Mouse (Mus musculus) megakaryocyte progenitor cell, adult 5-6 weeks (primary cell): Measurements from ENCODE around the gene Abcf3. TPM values are rescaled to one million over a fixed set of nuclear protein-coding genes. Genes with fewer than 3 reads are reported as not detected.

Experiments used
- total RNA-seq, 2 experiments: library from RNA; stranded (forward) in 1 of 2; stranded (reverse) in 1 of 2; fragments of 157-497, 149-512 nt in 1 of 2; fragments of 200-1000 nt in 1 of 2; gene quantifications; 2 replicates each; pipeline versions ENCODE4 v1.2.3 to v1.2.4; 2015 to 2017

The Abcf3 gene
- total RNA-seq, 2 experiments from 2014 or later = 28.4 to 28.5 TPM

Other genes with a start within 250 kb of the Abcf3 start
- 161 and 168 TPM in 2 replicates for gene Parl, start 246.2 kb upstream of the Abcf3 start, total RNA-seq (2015)
- gene Parl, start 246.2 kb upstream of the Abcf3 start, total RNA-seq (2017) = 264 and 277 TPM in 2 replicates
- 0.05 and 0.78 TPM in 2 replicates for gene Cyp2ab1, start 223.2 kb upstream of the Abcf3 start, total RNA-seq (2015)
- not detected in 2 replicates for gene Cyp2ab1, start 223.2 kb upstream of the Abcf3 start, total RNA-seq (2017)
- 18.0 and 19.0 TPM in 2 replicates for gene Abcc5, start 122.2 kb upstream of the Abcf3 start, total RNA-seq (2015)
- 14.1 and 20.2 TPM in 2 replicates for gene Abcc5, start 122.2 kb upstream of the Abcf3 start, total RNA-seq (2017)
- gene Eif2b5, start 49.8 kb upstream of the Abcf3 start, total RNA-seq (2015) = 58.4 and 64.7 TPM in 2 replicates
- gene Eif2b5, start 49.8 kb upstream of the Abcf3 start, total RNA-seq (2017) = 85.8 and 87.2 TPM in 2 replicates
- 23.5 and 26.7 TPM in 2 replicates for gene Dvl3, start 31.6 kb upstream of the Abcf3 start, total RNA-seq (2015)
- gene Dvl3, start 31.6 kb upstream of the Abcf3 start, total RNA-seq (2017) = 3.2 and 3.3 TPM in 2 replicates
- 234 and 286 TPM in 2 replicates for gene Ap2m1, start 13.1 kb upstream of the Abcf3 start, total RNA-seq (2015)
- 143 and 149 TPM in 2 replicates for gene Ap2m1, start 13.1 kb upstream of the Abcf3 start, total RNA-seq (2017)
- gene Vwa5b2, start 40.9 kb downstream of the Abcf3 start, total RNA-seq (2015) = not detected in 2 replicates
- gene Vwa5b2, start 40.9 kb downstream of the Abcf3 start, total RNA-seq (2017) = not detected in 2 replicates
- 38.4 and 46.5 TPM in 2 replicates for gene Eef1akmt4, start 63.0 kb downstream of the Abcf3 start, total RNA-seq (2015)
- gene Eef1akmt4, start 63.0 kb downstream of the Abcf3 start, total RNA-seq (2017) = 6.4 and 8.0 TPM in 2 replicates
- gene Gm49333, start 63.0 kb downstream of the Abcf3 start, total RNA-seq (2015) = not detected in 2 replicates
- not detected in 2 replicates for gene Gm49333, start 63.0 kb downstream of the Abcf3 start, total RNA-seq (2017)
- 33.2 and 38.5 TPM in 2 replicates for gene Alg3, start 63.2 kb downstream of the Abcf3 start, total RNA-seq (2015)
- 20.4 and 21.4 TPM in 2 replicates for gene Alg3, start 63.2 kb downstream of the Abcf3 start, total RNA-seq (2017)
- gene Camk2n2, start 72.7 kb downstream of the Abcf3 start, total RNA-seq (2015) = 0.42 and 0.59 TPM in 2 replicates
- gene Camk2n2, start 72.7 kb downstream of the Abcf3 start, total RNA-seq (2017) = 0.10 and 0.96 TPM in 2 replicates
- 0.20 and 0.32 TPM in 2 replicates for gene Ece2, start 81.3 kb downstream of the Abcf3 start, total RNA-seq (2015)
- 0.71 TPM in 1 of 2 replicates, not detected in the other for gene Ece2, start 81.3 kb downstream of the Abcf3 start, total RNA-seq (2017)
- gene Psmd2, start 103.1 kb downstream of the Abcf3 start, total RNA-seq (2015) = 113 and 133 TPM in 2 replicates
- gene Psmd2, start 103.1 kb downstream of the Abcf3 start, total RNA-seq (2017) = 201 and 230 TPM in 2 replicates
- gene Eif4g1, start 119.7 kb downstream of the Abcf3 start, total RNA-seq (2015) = 164 and 172 TPM in 2 replicates
- 305 and 366 TPM in 2 replicates for gene Eif4g1, start 119.7 kb downstream of the Abcf3 start, total RNA-seq (2017)
- not detected in 2 replicates for gene Fam131a, start 144.7 kb downstream of the Abcf3 start, total RNA-seq (2015)
- gene Fam131a, start 144.7 kb downstream of the Abcf3 start, total RNA-seq (2017) = 0.17 TPM in 1 of 2 replicates, not detected in the other
- 75.3 and 99.4 TPM in 2 replicates for gene Polr2h, start 169.1 kb downstream of the Abcf3 start, total RNA-seq (2015)
- gene Polr2h, start 169.1 kb downstream of the Abcf3 start, total RNA-seq (2017) = 75.1 and 78.2 TPM in 2 replicates
- gene Clcn2, start 169.2 kb downstream of the Abcf3 start, total RNA-seq (2015) = 0.34 and 1.3 TPM in 2 replicates
- gene Clcn2, start 169.2 kb downstream of the Abcf3 start, total RNA-seq (2017) = 1.2 and 1.6 TPM in 2 replicates
- not detected in 2 replicates for gene Chrd, start 184.6 kb downstream of the Abcf3 start, total RNA-seq (2015)
- gene Chrd, start 184.6 kb downstream of the Abcf3 start, total RNA-seq (2017) = not detected in 2 replicates
- gene Thpo, start 185.9 kb downstream of the Abcf3 start, total RNA-seq (2015) = not detected in 2 replicates
- gene Thpo, start 185.9 kb downstream of the Abcf3 start, total RNA-seq (2017) = not detected in 2 replicates